Mouse (Mus musculus) limb, embryonic 10.5 days (tissue): ENCODE data around the gene Dnpep. TPM values are rescaled to one million over a fixed set of nuclear protein-coding genes. Genes with fewer than 3 reads are reported as not detected.

ENCODE experiments used
- DNase-seq: peaks from one replicate; pipeline ENCODE4 v3.0.0-alpha.2; 2017; ENCODE audit warnings: low spot score
- H3K27ac ChIP-seq: fragments of 300-500 bp; sonication (generic); 2 replicates; pipeline ENCODE4 v1.5.1; 2016; ENCODE audit warnings: mild to moderate bottlenecking
- H3K27me3 ChIP-seq: fragments of 300-500 bp; sonication (generic); 2 replicates; pipeline ENCODE4 v1.6.1; 2016; ENCODE audit warnings: low read depth, mild to moderate bottlenecking; ENCODE audit not compliant: poor library complexity, severe bottlenecking
- H3K36me3 ChIP-seq: fragments of 300-500 bp; sonication (generic); 2 replicates; pipeline ENCODE4 v1.6.1; 2016; ENCODE audit warnings: mild to moderate bottlenecking, moderate library complexity
- H3K4me1 ChIP-seq: fragments of 300-500 bp; sonication (generic); 2 replicates; pipeline ENCODE4 v1.6.1; 2016
- H3K4me3 ChIP-seq: fragments of 300-500 bp; sonication (generic); 2 replicates; pipeline ENCODE4 v1.5.1; 2016; ENCODE audit warnings: mild to moderate bottlenecking, moderate library complexity
- H3K9me3 ChIP-seq: fragments of 300-500 bp; sonication (generic); replicated peaks from 2 replicates; pipeline ENCODE4 v1.6.1; 2016; ENCODE audit warnings: mild to moderate bottlenecking
- WGBS: fragments of 180-500 bp; shearing (Covaris S2); methylation state at CpG from one replicate; pipeline ENCODE4 v1.1.7; 2016; 5-methylcytosine and 5-hydroxymethylcytosine counted together
- polyA plus RNA-seq: library from polyadenylated mRNA; unstranded; fragments of >200 nt; fragmentation: Nextera tagmentation; extraction: Ambion mirVana; gene quantifications from 2 replicates; pipeline ENCODE4 v1.2.1, GENCODE M21; 2016

The Dnpep gene
- 117 and 132 TPM in 2 replicates for polyA plus RNA-seq

DNA sequence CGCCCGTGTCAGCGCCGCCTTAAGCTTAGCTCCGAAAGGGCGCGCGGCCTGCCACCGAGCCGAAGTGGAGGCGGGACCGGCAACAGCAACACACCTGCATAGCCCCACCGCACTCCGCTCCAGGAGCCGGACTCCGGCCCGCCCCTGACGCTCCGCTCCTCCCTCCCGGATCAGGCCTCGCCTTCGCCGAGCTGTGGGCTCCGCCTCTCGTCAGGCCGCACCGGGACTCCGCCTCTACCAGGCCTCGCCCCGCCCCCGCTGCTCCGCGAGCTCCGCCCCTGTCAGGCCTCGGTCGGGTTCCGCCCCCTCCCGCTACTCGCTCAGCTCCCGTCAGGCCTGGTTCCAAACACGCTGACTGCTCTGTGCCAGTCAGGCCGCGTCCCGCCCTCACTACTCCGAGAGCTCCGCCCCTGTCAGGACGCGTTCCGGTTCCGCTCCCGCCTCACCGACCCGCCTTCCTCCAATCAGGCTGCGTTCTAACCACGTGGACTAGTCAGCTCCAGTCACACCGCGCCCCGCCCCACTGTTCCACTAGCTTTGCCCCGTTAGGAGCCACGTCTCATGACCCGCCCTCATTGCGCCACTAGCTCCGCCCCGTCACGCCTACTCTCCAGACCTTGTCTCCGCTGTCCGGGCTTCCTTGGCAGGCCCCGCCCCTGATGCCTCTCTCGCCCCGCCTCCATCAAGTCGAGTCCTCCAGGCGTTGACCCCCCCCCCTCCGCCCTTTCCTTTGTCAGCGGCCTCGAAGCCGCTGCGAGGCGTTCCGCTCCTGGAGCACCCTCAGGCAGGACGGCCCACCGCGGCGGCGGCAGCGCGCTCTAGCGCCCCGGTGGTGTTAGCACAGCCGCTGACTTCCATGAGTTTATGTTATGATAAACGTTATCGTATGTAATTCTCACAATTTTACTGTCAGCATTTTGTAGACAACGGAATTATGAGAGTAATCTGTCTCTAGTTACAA lies at the start of gene Dnpep:
TSS of gene Dnpep (minus strand) at position 750 of the 961 bp plus-strand sequence.
- H3K4me3 ChIP-seq: peak within 1 kb of the TSS; percentile 60
- WGBS: under 1% methylated on average over 92 of the region's 92 CpGs
- H3K36me3 ChIP-seq: peaks cover 34% of the 10 kb centered on the region
- DNase-seq: peak; percentile 100
- H3K27ac ChIP-seq: peak within 1 kb of the TSS; percentile 82
- H3K4me1 ChIP-seq: peaks cover 24% of the 10 kb centered on the region
- H3K27me3 ChIP-seq: no peaks in the 10 kb centered on the region
- no peaks in the 10 kb centered on the region for H3K9me3 ChIP-seq

DNA sequence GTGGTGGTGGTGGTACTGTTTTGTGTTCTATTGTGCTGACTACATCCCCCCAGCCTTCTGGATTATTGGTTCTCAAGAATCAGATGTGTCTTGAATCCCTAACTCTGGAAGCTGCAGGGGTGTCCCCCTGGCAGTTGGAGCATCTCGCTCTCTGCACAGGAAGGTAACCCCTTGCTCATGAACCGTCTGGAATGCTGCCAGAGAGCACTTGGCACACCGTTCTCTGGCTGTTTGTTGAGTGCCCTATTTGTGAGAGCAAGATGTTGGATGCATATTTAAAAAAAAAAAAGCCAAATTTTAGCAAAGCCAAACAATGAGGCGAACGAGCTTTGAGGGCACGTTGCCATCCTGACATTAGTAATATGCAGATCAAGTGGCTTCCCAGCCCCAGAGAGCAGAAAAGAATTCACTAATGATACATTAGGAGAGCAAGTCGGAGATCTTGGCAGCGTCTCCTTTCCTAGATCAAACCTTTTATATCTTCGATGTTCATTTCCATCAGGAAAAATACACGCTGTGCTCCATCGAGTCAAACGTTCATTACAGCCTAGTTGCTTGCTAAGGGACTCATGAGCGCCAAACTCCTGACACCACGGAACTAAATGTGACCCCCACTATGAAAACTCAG lies 47.8 kb upstream of the Dnpep start:
- H3K4me1 ChIP-seq: peaks cover 36% of the 10 kb centered on the region
- no peak for DNase-seq
- H3K27ac ChIP-seq: no peak overlapping the region
- H3K4me3 ChIP-seq: no peak overlapping the region
- no peaks in the 10 kb centered on the region for H3K36me3 ChIP-seq
- no peaks in the 10 kb centered on the region for H3K9me3 ChIP-seq
- WGBS: 89% methylated on average over 14 of the region's 14 CpGs
- peaks cover 49% of the 10 kb centered on the region for H3K27me3 ChIP-seq

DNA sequence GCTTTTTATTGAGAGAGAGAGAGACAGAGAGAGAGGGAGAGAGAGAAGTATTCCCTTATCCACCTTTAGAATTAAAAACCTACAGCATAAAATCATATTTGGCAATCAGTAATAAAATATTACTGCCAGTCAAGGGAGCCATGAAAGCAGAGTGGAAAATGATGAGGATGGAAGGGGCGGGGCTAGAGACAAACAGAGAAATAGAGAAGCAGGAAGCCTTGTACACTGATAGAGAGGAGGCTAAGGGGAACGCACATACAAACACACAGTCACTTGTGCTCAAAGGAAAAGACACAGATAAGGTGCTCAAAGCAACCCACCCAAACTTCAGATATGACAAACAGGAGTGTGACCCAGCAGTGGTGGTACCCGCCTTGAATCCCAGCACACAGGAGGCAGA lies 46.1 kb upstream of the Dnpep start:
- Histone ChIP-seq H3K4me3 (no peak overlapping the region), H3K4me1 (peaks cover 38% of the 10 kb centered on the region), H3K27ac (no peak overlapping the region), H3K9me3 (no peaks in the 10 kb centered on the region), H3K27me3 (peaks cover 55% of the 10 kb centered on the region), H3K36me3 (no peaks in the 10 kb centered on the region)
- DNase-seq: no peak
- 90% methylated on average over 3 of the region's 3 CpGs for WGBS

DNA sequence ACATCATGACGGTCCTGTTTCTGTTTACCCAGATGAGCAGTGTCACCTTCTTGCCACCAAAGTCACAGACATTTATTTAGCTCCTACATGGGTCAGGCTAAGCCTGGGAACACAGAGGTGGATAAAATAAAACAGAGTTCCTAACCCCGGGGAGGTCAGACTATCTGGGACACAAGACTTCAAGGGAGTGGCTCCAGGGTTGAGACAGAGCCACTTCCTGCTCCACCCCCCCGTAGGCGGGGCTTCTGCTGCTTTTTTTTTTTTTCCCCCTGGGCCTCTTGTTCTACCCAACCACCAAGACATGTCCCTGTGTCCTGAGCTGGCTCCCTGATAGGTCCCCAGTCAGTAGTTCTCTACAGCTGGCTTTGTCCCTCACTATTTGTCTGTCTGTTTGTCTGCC lies 44.0 kb upstream of the Dnpep start:
- DNase-seq: no peak
- no peak overlapping the region for H3K4me3 ChIP-seq
- peaks cover 56% of the 10 kb centered on the region for H3K27me3 ChIP-seq
- 27% methylated on average over 4 of the region's 4 CpGs for WGBS
- no peaks in the 10 kb centered on the region for H3K36me3 ChIP-seq
- peaks cover 29% of the 10 kb centered on the region for H3K4me1 ChIP-seq
- H3K9me3 ChIP-seq: no peaks in the 10 kb centered on the region
- no peak overlapping the region for H3K27ac ChIP-seq

DNA sequence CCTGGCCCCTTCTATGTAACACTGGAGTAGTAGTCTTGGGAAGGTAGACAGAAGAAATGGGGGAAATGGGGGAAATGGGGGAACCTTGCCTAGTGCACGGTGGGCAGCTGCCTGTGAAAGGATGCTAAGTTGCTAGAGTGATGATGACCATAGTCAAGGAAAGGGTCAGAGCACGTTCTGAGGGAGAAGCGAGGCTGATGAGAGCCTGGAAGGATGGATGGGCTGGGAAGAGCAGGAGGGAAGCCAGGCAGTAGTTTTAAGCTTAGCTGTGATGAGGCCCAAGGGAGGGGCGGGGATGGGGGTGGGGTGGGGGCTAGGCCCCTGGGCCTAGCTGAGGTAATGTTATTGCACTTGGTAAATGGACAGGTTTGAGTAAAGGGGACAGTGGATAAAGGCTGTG lies 43.3 kb upstream of the Dnpep start:
- Histone ChIP-seq H3K9me3 (no peaks in the 10 kb centered on the region), H3K36me3 (no peaks in the 10 kb centered on the region), H3K4me3 (peak overlapping the region; percentile 50), H3K4me1 (peaks cover 29% of the 10 kb centered on the region), H3K27me3 (peaks cover 56% of the 10 kb centered on the region), H3K27ac (0 out of 2 replicates have a peak overlapping the region, but pooled peaks have one; percentile 16)
- WGBS: 45% methylated on average over 4 of the region's 4 CpGs
- no peak for DNase-seq

DNA sequence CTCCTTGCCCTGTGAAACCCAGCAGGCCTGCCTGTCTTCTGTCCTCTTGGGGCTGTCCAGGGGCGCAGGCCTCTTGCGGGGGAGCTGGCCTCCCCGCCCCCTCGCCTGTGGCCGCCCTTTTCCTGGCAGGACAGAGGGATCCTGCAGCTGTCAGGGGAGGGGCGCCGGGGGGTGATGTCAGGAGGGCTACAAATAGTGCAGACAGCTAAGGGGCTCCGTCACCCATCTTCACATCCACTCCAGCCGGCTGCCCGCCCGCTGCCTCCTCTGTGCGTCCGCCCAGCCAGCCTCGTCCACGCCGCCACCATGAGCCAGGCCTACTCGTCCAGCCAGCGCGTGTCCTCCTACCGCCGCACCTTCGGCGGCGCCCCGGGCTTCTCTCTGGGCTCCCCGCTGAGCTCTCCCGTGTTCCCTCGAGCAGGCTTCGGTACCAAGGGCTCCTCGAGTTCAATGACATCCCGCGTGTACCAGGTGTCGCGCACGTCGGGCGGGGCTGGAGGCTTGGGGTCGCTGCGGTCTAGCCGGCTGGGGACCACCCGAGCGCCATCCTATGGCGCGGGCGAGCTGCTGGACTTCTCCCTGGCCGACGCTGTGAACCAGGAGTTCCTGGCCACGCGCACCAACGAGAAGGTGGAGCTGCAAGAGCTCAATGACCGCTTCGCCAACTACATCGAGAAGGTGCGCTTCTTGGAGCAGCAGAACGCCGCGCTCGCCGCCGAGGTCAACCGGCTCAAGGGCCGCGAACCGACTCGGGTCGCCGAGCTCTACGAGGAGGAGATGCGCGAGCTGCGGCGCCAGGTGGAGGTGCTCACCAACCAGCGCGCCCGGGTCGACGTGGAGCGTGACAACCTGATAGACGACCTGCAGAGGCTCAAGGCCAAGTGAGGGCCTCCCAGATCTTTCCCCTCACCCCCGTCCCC lies 42.6 kb upstream of the Dnpep start, which contains the start of gene Des:
TSS of gene Des (plus strand) at position 218 of the 920 bp plus-strand sequence.
- 0 out of 2 replicates have a peak within 1 kb of the TSS, but pooled peaks have one; percentile 16 for H3K27ac ChIP-seq
- DNase-seq: peak; percentile 64
- WGBS: 4% methylated on average over 80 of the region's 80 CpGs
- peak within 1 kb of the TSS; percentile 50 for H3K4me3 ChIP-seq
- H3K9me3 ChIP-seq: no peaks in the 10 kb centered on the region
- no peaks in the 10 kb centered on the region for H3K36me3 ChIP-seq
- H3K4me1 ChIP-seq: peaks cover 30% of the 10 kb centered on the region
- peaks cover 56% of the 10 kb centered on the region for H3K27me3 ChIP-seq

DNA sequence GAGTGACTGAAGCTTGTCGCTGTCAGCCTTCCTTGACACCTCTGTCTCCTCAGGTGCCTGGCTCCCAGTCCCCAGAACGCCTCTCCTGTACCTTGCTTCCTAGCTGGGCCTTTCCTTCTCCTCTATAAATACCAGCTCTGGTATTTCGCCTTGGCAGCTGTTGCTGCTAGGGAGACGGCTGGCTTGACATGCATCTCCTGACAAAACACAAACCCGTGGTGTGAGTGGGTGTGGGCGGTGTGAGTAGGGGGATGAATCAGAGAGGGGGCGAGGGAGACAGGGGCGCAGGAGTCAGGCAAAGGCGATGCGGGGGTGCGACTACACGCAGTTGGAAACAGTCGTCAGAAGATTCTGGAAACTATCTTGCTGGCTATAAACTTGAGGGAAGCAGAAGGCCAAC lies 41.6 kb upstream of the Dnpep start:
- Histone ChIP-seq H3K9me3 (no peaks in the 10 kb centered on the region), H3K27ac (no peak overlapping the region), H3K4me1 (peaks cover 32% of the 10 kb centered on the region), H3K27me3 (peaks cover 56% of the 10 kb centered on the region), H3K4me3 (no peak overlapping the region), H3K36me3 (no peaks in the 10 kb centered on the region)
- DNase-seq: no peak
- WGBS: 67% methylated on average over 13 of the region's 13 CpGs

DNA sequence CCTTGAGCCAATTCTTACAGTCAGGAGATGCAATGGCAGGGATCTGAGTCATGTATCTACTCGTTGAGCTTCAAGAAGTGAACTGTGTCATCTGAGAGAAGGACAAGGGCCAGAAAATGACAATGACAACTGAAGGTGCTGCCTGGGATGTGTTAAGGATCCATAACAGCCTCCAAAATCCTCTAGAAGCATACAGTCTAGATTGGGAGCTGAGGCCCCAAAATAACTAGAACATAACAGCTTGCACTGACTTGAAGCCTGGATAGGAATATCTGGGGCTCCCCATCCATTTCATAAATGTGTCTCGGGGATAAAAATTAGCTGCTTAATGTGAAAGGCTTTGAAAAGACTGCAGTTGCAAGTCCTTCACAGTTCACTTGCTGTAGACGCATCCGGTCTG lies 40.2 kb upstream of the Dnpep start:
- Histone ChIP-seq H3K4me1 (peaks cover 32% of the 10 kb centered on the region), H3K36me3 (no peaks in the 10 kb centered on the region), H3K9me3 (no peaks in the 10 kb centered on the region), H3K27me3 (peaks cover 55% of the 10 kb centered on the region), H3K4me3 (no peak overlapping the region), H3K27ac (no peak overlapping the region)
- DNase-seq: no peak
- WGBS: 91% methylated on average over 4 of the region's 4 CpGs

DNA sequence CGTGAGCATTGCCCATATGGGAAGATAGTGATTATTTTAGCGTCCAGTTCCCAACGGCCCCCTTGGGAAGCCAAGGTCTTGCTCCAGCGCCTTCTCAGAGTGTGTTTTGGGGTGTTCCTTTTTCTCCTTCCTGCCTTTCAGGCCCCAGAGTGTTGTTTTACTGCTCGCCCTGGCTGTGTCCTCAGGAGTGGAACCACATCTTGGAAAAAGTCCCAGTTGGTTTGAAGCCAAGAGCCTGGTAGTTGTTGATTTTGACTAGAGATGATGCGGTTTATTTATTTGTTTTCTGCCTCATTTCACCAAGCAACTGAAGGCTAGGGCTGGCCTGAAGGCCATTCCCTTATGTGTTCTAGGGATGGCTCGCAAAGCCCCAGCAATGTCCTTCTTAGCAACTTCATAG lies 39.5 kb upstream of the Dnpep start:
- Histone ChIP-seq H3K4me3 (no peak overlapping the region), H3K27me3 (peaks cover 47% of the 10 kb centered on the region), H3K9me3 (no peaks in the 10 kb centered on the region), H3K27ac (no peak overlapping the region), H3K36me3 (no peaks in the 10 kb centered on the region), H3K4me1 (peaks cover 32% of the 10 kb centered on the region)
- no peak for DNase-seq
- 89% methylated on average over 7 of the region's 7 CpGs for WGBS

DNA sequence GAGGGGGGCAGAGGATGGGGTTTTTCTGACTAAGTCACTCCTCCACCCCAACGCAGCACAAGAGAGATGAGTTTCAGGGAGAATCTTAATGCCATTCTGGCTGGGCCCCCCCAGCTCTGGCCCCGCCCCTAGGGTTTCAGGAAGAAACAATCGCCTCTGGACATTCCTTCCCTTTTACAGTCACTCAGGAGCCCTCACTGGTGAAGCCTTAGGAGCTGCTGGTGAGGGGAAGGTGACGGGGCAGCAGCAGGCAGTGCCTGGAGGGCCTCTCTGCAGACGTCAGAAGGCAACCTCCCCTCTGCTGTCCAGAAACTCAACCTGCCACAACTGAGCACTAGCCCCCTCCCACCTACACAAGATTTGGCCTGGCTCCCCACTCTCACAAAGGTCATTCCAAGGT lies 31.5 kb upstream of the Dnpep start:
- 41% methylated on average over 5 of the region's 5 CpGs for WGBS

DNA sequence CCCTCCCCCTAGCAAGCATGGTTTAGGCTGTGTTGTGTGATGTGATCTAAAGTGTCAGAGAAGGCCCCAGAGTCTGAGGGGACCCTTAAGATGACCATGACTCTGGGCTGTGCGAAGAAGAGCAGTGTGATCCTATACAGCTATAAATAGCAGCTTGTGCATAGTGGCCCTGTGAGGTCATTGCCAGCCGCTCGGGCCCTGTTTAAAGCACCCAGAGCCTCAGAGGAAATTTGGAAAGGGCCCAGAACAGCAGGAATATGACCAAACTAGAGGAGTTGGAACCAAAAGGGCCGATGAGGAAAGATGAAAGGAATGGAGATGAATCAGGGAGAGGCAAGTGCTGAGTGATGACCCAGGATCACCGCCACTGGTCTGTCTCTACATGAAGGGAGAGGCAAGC lies 29.5 kb upstream of the Dnpep start:
- Histone ChIP-seq H3K27ac (no peak overlapping the region; the same call in 1 of the 2 replicates), H3K9me3 (no peaks in the 10 kb centered on the region), H3K36me3 (no peaks in the 10 kb centered on the region), H3K4me1 (peaks cover 47% of the 10 kb centered on the region), H3K4me3 (no peak overlapping the region), H3K27me3 (no peaks in the 10 kb centered on the region)
- 66% methylated on average over 5 of the region's 5 CpGs for WGBS
- DNase-seq: no peak

More for the DNA sequence above, 31.5 kb upstream of the Dnpep start:
- Histone ChIP-seq H3K27ac (peak overlapping the region; percentile 53; the same call in 1 of the 2 replicates), H3K27me3 (no peaks in the 10 kb centered on the region), H3K4me1 (peaks cover 30% of the 10 kb centered on the region), H3K36me3 (no peaks in the 10 kb centered on the region), H3K4me3 (no peak overlapping the region), H3K9me3 (no peaks in the 10 kb centered on the region)
- no peak for DNase-seq
